Comparison of ENCODE assay signal across 1 mouse cellular context in the genomic region with DNA sequence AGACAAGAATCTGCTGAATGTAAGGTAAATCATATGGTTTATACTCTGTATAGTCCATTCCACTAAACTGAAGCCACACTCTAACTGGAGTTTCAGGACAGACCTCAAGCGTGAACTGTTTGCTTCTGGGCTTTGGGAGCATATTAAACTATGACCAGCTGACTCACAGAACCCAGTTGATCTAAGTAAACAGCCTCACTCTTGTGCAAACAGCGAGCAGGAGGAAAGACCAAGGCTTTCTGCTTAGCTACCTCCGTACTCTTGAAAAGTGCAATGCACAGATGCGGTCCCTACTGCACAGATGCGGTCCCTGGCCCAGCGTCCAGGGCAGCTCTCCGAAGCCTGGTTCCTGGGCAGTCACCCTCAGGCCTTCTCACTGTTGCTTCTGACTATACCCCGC.
TF ChIP-seq lines count a peak whose summit lies in the region.

No protein-coding gene starts in this region.

TF ChIP-seq in MEL, 35 proteins besides CTCF, POLR2A, EP300 and RAD21 (continued from another document):
- TF ChIP-seq NRF1 (IDR thresholded peaks at IDR 0.05; ENCODE audit: insufficient read depth, low read depth, low read length, poor library complexity, severe bottlenecking) (no peak), MAZ (IDR thresholded peaks at IDR 0.05; ENCODE audit: low read depth, low read length) (no peak)
